Mouse (Mus musculus): Measurements from ENCODE around the gene 1110051M20Rik.
"Not testable (repeated sequence)": the region's sequence is repeated elsewhere in the genome, so short reads cannot be mapped to it uniquely, and the experiment has no call there.

Gene 1110051M20Rik

GRCm38 (mm10) chr2:91258830-91259229, 185.7 kb downstream of the 1110051M20Rik start:
- no peak for DNase-seq (ENCODE audit: low read depth)

DNA sequence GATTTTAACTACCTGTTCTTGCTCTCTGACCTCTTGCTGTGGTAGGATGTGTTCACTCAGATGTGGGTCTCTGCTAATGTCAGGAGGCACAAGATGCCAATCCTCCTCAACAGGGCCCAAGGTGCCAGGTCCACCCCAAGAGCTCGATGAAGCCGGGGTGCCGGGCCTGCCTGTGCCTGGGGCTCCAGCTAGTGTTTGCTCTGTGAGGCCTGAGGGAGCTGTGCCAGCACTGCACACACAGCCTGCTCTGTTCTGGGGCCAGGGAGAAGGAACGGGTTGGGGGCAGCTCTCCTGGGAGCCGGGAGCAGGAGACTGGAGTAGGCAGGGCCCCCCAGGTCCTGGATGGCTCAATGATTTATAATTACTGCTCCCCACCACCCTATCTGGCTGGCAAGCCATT, 186.4 kb downstream of the 1110051M20Rik start:
- DNase-seq (ENCODE audit: low read depth) = no peak

- no peak for DNase-seq (ENCODE audit: low read depth)
Observed at GRCm38 (mm10) chr2:91257126-91257980, 187.2 kb downstream of the 1110051M20Rik start.

GRCm38 (mm10) chr2:91256256-91257125, 188.0 kb downstream of the 1110051M20Rik start:
- no peak for DNase-seq (ENCODE audit: low read depth)

DNA sequence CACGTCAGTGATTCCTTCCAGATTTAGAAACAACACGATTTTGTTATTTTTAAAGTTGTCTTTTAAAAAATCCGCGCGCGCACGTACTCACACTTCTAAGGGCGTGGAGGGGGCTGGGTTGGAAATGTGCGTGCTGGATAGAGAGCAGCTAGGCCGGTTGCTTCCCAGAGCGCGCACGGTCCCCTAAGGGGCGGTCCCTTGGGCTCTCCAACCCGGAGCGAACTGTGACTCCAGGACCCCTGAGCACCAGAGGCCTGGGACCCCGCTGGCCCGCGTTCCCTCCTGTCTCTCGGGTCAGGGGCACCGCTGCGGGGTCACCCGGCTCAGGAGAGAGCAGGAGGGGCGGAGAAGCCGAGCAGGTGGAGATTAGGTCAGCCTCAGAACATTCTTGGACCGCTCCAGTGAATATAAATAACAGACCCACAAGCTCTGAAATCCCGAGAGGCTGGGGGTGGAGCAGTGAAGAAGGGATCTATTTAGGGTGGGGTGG, 188.8 kb downstream of the 1110051M20Rik start, which contains the start of gene Pacsin3:
Gene Pacsin3 (plus strand): TSS at position 294 of the 490 bp plus-strand sequence.
- DNase-seq (ENCODE audit: low read depth) = no peak

DNA sequence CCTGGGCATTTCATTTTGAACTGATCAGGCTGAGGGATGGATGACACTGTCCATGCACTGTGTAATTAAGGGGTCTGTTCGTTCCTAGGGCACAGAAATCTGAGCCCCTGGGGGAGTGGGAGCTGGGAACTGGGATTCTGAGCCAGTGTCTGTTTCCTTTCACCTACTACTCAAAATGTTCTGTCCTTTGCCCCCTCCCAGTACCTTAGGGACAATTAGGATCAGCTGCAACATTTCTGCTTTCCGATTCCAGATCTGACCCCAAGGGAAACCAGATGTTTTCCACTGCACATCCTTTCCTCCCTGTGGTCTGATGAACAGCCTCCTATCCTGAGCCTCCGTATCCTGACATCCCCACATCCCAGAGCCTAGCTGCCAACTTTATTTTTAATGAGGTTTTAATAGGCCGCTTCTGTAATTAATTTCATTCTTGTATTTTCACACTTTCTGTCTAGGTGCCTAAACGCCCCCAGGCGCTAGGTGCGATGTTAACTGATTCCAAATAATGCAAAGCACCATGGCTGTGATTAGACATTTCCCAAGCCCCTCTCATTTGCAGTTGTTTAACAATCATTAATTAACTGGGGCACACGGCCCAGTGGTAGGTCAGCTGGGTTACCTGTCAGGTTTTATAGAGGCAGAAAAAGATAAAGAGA, 189.7 kb downstream of the 1110051M20Rik start:
- no peak for DNase-seq (ENCODE audit: low read depth)

- no peak for DNase-seq (ENCODE audit: low read depth)
Observed at GRCm38 (mm10) chr2:91252512-91252911, 192.0 kb downstream of the 1110051M20Rik start.

GRCm38 (mm10) chr2:91252001-91252400, 192.5 kb downstream of the 1110051M20Rik start:
- no peak for DNase-seq (ENCODE audit: low read depth)

GRCm38 (mm10) chr2:91248366-91248765, 196.1 kb downstream of the 1110051M20Rik start:
- DNase-seq (ENCODE audit: low read depth) = no peak

DNA sequence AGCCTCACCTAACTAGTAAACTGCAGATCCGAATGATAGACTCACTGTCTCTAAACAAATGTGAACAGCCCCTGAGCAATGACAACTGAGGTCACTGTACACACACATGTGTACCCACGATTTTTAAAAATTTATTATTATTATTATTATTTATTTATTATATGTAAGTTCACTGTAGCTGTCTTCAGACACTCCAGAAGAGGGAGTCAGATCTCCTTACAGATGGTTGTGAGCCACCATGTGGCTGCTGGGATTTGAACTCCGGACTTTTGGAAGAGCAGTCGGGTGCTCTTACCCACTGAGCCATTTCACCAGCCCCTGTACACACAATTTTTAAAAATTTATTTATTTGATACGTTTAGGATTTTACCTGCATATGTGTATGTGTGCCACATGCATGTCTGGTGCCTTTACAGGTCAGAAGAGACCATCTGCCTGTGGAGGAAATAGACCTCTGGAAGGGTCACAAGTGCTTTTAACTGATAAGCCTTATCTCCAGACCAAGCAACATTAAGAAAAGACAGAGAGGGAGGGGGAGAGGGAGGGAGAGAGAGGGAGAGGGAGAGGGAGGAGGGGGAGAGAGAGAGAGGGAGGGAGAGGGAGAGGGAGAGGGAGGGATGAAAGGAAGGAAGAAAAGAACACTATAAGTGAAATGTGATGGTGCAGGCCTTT, 199.8 kb downstream of the 1110051M20Rik start:
- DNase-seq (ENCODE audit: low read depth) = peak; percentile 61

GRCm38 (mm10) chr2:91243416-91243815, 201.1 kb downstream of the 1110051M20Rik start:
- no peak for DNase-seq (ENCODE audit: low read depth)

DNA sequence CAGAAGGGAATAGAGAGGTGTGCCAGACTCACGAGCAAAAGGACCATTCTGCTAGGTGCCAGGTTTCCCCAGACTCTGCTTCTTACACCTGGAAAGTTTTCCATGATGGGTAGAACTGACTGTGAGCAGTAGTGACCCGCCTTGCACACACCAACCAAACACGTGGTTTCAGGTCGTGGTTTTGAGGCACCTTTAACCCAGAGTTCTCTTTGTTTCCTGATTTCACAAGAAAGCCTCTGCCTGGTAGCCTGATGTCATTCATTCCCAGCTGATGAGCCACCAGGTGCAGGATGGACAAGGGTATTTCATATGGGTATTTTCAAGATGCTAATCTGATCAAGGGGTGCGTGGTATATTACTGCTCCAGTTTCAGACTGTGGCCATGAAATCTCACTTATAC, 202.0 kb downstream of the 1110051M20Rik start:
- no peak for DNase-seq (ENCODE audit: low read depth)

DNA sequence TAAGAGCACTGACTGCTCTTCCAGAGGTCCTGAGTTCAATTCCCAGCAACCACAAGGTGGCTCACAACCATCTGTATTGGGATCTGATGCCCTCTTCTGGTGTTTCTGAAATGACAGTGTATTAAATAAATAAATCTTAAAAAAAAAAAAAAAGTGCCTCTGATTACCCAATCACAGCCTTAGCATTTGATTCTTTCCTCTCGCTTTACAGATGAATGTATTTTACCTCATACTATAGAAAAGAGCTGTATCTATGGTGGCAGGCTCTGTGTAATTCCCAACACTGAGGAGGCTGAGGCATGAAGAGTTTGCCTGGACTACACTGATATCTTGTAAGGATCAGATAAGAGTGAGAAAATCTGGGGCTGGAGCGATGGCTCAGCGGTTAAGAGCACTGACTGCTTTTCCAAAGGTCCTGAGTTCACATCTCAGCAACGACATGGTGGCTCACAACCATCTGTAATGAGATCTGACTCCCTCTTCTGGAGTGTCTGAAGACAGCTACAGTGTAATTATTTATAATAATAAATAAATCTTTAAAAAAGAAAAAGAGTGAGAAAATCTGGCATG, 206.9 kb downstream of the 1110051M20Rik start:
- not testable (repeated sequence) for DNase-seq (ENCODE audit: low read depth)

DNA sequence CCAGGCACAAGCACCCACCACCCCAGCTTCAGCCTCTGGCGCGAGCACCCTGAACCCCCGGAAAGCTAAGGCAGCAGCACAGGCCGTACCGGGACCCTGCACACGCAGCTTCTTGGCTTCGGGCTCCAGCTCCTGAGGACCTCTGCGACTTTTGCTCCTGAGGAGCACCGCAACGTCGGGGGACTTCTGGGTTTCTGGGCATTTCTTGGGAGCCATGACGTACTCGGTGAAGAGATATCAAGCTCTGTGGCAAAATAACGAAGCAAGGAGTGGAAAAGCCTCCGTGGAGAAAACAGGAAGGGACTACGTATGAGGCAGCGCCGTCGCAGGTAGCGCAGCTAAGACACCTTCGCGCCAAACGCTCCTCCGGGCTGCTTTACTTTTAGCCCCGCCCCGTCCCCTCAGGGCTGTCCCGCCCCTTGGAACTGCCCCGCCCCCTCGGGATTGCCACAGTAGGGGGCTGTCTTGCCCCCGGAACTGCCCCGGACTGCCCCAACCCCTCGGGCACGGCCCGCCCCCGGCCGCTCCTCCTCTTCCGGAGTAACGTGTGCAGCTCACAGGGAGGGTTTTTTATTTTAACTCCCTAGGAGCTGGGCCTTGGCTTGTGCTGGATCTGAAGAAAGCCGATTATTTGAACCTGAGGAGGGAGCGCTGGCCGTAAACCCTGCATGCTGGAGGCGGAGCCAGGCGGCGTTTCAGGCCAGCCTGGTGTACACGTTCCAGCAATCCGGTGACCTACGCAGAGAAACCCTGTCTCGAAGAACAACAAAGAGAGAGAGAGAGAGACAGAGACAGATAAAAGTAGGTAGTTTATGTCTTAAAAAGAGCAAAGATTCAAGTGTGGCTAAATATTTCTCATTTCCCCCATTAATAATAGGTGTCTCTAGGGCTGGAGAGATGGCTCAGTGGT, 207.6 kb downstream of the 1110051M20Rik start, which contains the start of gene Ddb2:
Gene Ddb2 (minus strand): TSS at position 382 of the 910 bp plus-strand sequence.
- DNase-seq (ENCODE audit: low read depth) = peak; percentile 90

DNA sequence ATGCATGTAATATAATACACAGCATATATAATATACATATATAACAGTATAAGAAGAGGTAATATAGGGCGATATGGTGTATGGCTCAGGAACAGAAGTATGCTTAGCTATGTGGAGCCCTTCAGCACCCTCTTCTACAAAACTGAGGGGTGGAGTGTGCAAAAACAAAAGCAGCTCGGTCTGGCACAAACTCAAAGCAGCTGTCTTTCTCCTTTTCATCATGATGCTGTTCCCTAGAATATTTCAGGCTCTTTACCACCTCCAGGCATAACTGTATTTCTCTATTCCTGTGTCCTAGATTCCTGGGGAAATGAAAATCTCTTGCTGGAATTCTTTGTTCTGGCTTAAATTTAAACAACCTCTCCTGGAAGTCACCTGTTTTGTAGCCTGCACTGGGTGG, 214.8 kb downstream of the 1110051M20Rik start:
- no peak for DNase-seq (ENCODE audit: low read depth)
